In genomic region chr10:36533633-36534335, GRCm38 (mm10) we compare ENCODE assay signal across 14 mouse cellular contexts. TPM values are rescaled to one million over a fixed set of nuclear protein-coding genes. Genes with fewer than 3 reads are reported as not detected.
DNase-seq lines count a peak whose midpoint lies in the region; ATAC-seq lines count a peak whose summit lies in the region.
"Had no signal": no experiment of that assay in that cellular context is flagged by ENCODE, and none has a peak within 500 bp of the region (broad histone marks: within the 10 kb centered on the region; RNA-seq: fewer than 3 reads in every experiment).

No protein-coding gene starts in this region.

- H3K9me3 ChIP-seq in forebrain, embryonic 13.5 days (replicated peaks), result no peaks in the 10 kb centered on the region
- 0 out of 2 replicates have a peak, but pooled peaks cover 3% of the 10 kb centered on the region for H3K9me3 ChIP-seq in midbrain, embryonic 10.5 days (replicated peaks)

- DNase-seq in kidney, postnatal 4 days, result peak; percentile 1 to 6
- no peak for DNase-seq in kidney, adult 9 months
- DNase-seq in midbrain, embryonic 10.5 days (ENCODE audit: low spot score), result peak; percentile 32
- peak; percentile 91 for DNase-seq in retina, postnatal 1 day
- DNase-seq in gastrocnemius, adult 8-10 months (ENCODE audit: low spot score in 2 of 2), result no peak
- no peak for DNase-seq in liver
- DNase-seq: adrenal gland, adult 8-10 months; heart, adult 11 months; heart, postnatal 36 days; liver, embryonic 13.5 days; lung, postnatal 4 days; thymus, adult 18-20 months had no signal

- WGBS in forebrain, embryonic 13.5 days, result 0% methylated on average over 4 of the region's 4 CpGs
- 21% methylated on average over 4 of the region's 4 CpGs for WGBS in midbrain, embryonic 10.5 days

- no peaks in the 10 kb centered on the region for H3K27me3 ChIP-seq in forebrain, embryonic 13.5 days
- no peaks in the 10 kb centered on the region for H3K27me3 ChIP-seq in midbrain, embryonic 10.5 days (ENCODE audit: low read depth, poor library complexity, severe bottlenecking)
- H3K27me3 ChIP-seq: liver, embryonic 13.5 days had no signal

- ATAC-seq in forebrain, embryonic 13.5 days, result peak; percentile 61; the same call in 1 of the 2 replicates
- ATAC-seq in granulocyte monocyte progenitor cell, adult 5-6 weeks (replicated peaks; ENCODE audit: poor library complexity, severe bottlenecking), result no peak

- H3K27ac ChIP-seq in forebrain, embryonic 13.5 days, result no peak overlapping the region
- H3K27ac ChIP-seq in midbrain, embryonic 10.5 days (replicated peaks), result peak overlapping the region; percentile 52; the same call in 1 of the 2 replicates
- H3K27ac ChIP-seq: liver, embryonic 13.5 days had no signal

- H3K9ac ChIP-seq in forebrain, embryonic 13.5 days, result no peak overlapping the region
- H3K9ac ChIP-seq: liver, embryonic 13.5 days had no signal

- peaks cover 3% of the 10 kb centered on the region; the same call in 1 of the 2 replicates for H3K4me1 ChIP-seq in forebrain, embryonic 13.5 days
- peaks cover 11% of the 10 kb centered on the region for H3K4me1 ChIP-seq in midbrain, embryonic 10.5 days
- H3K4me1 ChIP-seq: liver, embryonic 13.5 days had no signal

- no peaks in the 10 kb centered on the region for H3K36me3 ChIP-seq in forebrain, embryonic 13.5 days (ENCODE audit: poor library complexity, severe bottlenecking)
- no peaks in the 10 kb centered on the region for H3K36me3 ChIP-seq in midbrain, embryonic 10.5 days
- H3K36me3 ChIP-seq: liver, embryonic 13.5 days had no signal

- no peak overlapping the region for H3K4me3 ChIP-seq in forebrain, embryonic 13.5 days
- no peak overlapping the region for H3K4me3 ChIP-seq in midbrain, embryonic 10.5 days
- H3K4me3 ChIP-seq: liver, embryonic 13.5 days had no signal

- H3K4me2 ChIP-seq in forebrain, embryonic 13.5 days, result no peak overlapping the region
- H3K4me2 ChIP-seq: liver, embryonic 13.5 days had no signal

RNA-seq across cellular contexts. Expression of gene Hs3st5, which starts 27.2 kb away (rescaled TPM):
- 3.1 and 4.6 TPM in 2 replicates for polyA plus RNA-seq in forebrain, embryonic 13.5 days (2015; fragmentation: Nextera tagmentation; extraction: Ambion mirVana)
- polyA plus RNA-seq in midbrain, embryonic 10.5 days (2016; fragmentation: Nextera tagmentation; extraction: Ambion mirVana), result 1.3 and 1.9 TPM in 2 replicates
- total RNA-seq in gastrocnemius, adult 8-10 months (2022), result 1 to 10 TPM; 4.5 to 8.3 (median 7.5) TPM
- not detected in 2 replicates for total RNA-seq in granulocyte monocyte progenitor cell, adult 5-6 weeks (2014; fragmentation: Nextera tagmentation)
- total RNA-seq in granulocyte monocyte progenitor cell, adult 5-6 weeks (2017), result not detected in 2 replicates

Comparison
In these comparisons a context has a peak if more than half of its experiments do, and no peak if none do; other contexts are left out.
1. DNase-seq: peak in kidney, postnatal 4 days (2 of 2), midbrain, embryonic 10.5 days (single experiment) and retina, postnatal 1 day (single experiment); none in kidney, adult 9 months (single experiment), gastrocnemius, adult 8-10 months (0 of 2) and liver (single experiment).
2. RNA of gene Hs3st5, which starts 27.2 kb away (total RNA-seq): 4.5 to 8.3 TPM in gastrocnemius, adult 8-10 months; not detected in granulocyte monocyte progenitor cell, adult 5-6 weeks; every median in the first group is over 4 times any median in the second.